Mouse (Mus musculus): ENCODE data around the gene Nuak1. TPM values are rescaled to one million over a fixed set of nuclear protein-coding genes. Genes with fewer than 3 reads are reported as not detected.
A peak's percentile ranks its signal among the peaks of the same experiment; 100 is the strongest.
"Not testable (repeated sequence)": the region's sequence is repeated elsewhere in the genome, so short reads cannot be mapped to it uniquely, and the experiment has no call there.

Nuak1 gene
- polyA plus RNA-seq (2015; fragmentation: Nextera tagmentation; extraction: Ambion mirVana) = 2.2 and 2.6 TPM in 2 replicates

GRCm38 (mm10) chr10:84440541-84441433, at the start of gene Nuak1:
Gene Nuak1, minus strand, starts transcription at chr10:84440597.
- no peaks in the 10 kb centered on the region for H3K36me3 ChIP-seq (ENCODE audit: control insufficient read depth, insufficient read depth, low read length)
- H3K4me3 ChIP-seq (ENCODE audit: low read length) = peak within 1 kb of the TSS; percentile 79
- peak within 1 kb of the TSS; percentile 97 for H3K9ac ChIP-seq (ENCODE audit: low read length)
- H3K9me3 ChIP-seq (ENCODE audit: control insufficient read depth, low read length) = no peaks in the 10 kb centered on the region
- WGBS = under 1% methylated on average over 79 of the region's 94 CpGs
- H3K27ac ChIP-seq (ENCODE audit: low read length) = peak within 1 kb of the TSS; percentile 96
- peaks cover 21% of the 10 kb centered on the region for H3K4me1 ChIP-seq (replicated peaks; ENCODE audit: control insufficient read depth, insufficient read depth, low read length)
- peak within 1 kb of the TSS; percentile 79 for H3K4me2 ChIP-seq (ENCODE audit: low read depth, low read length)
- no peaks in the 10 kb centered on the region for H3K27me3 ChIP-seq (ENCODE audit: control insufficient read depth, insufficient read depth, low read depth, low read length)
- peak; percentile 93 for ATAC-seq (ENCODE audit: low read depth)

DNA sequence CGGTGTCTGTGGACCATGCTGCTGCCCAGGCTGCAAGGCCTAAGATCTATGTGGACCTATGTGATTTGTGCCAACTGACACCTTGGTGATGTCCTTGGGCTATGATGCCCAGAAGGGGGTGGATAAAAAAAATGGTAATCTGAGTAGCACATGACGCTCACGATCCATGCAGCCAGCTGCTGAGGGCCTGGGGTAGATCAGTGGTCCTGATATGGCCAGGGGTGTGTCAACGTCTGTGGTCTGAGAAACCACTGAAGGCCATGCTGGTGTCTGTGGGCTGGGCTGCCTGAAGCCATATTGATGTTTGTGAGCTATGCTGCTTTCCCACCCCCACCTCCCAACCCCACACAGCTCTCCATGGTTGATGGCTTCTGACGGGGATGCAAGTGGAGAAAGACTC, 49.7 kb upstream of the Nuak1 start:
- H3K4me3 ChIP-seq (ENCODE audit: low read length) = no peak overlapping the region
- ATAC-seq (ENCODE audit: low read depth) = no peak
- H3K36me3 ChIP-seq (ENCODE audit: control insufficient read depth, insufficient read depth, low read length) = no peaks in the 10 kb centered on the region
- no peaks in the 10 kb centered on the region for H3K9me3 ChIP-seq (ENCODE audit: control insufficient read depth, low read length)
- H3K4me1 ChIP-seq (replicated peaks; ENCODE audit: control insufficient read depth, insufficient read depth, low read length) = 0 out of 2 replicates have a peak, but pooled peaks cover 2% of the 10 kb centered on the region
- H3K9ac ChIP-seq (ENCODE audit: low read length) = no peak overlapping the region
- 86% methylated on average over 5 of the region's 5 CpGs for WGBS
- no peak overlapping the region for H3K27ac ChIP-seq (ENCODE audit: low read length)
- no peaks in the 10 kb centered on the region for H3K27me3 ChIP-seq (ENCODE audit: control insufficient read depth, insufficient read depth, low read depth, low read length)
- H3K4me2 ChIP-seq (ENCODE audit: low read depth, low read length) = no peak overlapping the region

DNA sequence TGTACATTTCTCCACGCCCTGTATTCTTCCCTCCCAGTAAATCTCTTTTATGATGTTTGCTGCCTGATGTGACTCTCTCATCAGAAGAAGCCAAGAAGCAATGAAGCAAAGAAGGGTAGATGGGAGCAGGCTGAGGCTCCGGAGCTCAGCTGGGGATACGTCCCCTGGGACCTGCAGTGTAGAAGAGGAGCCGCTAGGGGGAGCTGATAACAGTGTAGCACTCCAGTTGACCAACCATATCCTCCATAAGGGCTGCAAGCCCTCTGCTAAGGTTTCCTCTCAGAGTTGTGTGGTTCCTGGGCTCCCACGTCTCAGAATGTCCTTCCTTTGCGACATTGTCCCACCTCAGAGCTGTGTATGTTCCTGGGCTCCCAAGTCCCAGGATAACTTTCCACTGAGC, 47.9 kb upstream of the Nuak1 start:
- Histone ChIP-seq H3K4me3 (ENCODE audit: low read length) (no peak overlapping the region), H3K4me2 (ENCODE audit: low read depth, low read length) (no peak overlapping the region), H3K27ac (ENCODE audit: low read length) (no peak overlapping the region), H3K36me3 (ENCODE audit: control insufficient read depth, insufficient read depth, low read length) (no peaks in the 10 kb centered on the region), H3K9me3 (ENCODE audit: control insufficient read depth, low read length) (no peaks in the 10 kb centered on the region), H3K27me3 (ENCODE audit: control insufficient read depth, insufficient read depth, low read depth, low read length) (no peaks in the 10 kb centered on the region), H3K9ac (ENCODE audit: low read length) (no peak overlapping the region), H3K4me1 (replicated peaks; ENCODE audit: control insufficient read depth, insufficient read depth, low read length) (no peaks in the 10 kb centered on the region)
- no peak for ATAC-seq (ENCODE audit: low read depth)
- WGBS = 48% methylated on average over 6 of the region's 6 CpGs

DNA sequence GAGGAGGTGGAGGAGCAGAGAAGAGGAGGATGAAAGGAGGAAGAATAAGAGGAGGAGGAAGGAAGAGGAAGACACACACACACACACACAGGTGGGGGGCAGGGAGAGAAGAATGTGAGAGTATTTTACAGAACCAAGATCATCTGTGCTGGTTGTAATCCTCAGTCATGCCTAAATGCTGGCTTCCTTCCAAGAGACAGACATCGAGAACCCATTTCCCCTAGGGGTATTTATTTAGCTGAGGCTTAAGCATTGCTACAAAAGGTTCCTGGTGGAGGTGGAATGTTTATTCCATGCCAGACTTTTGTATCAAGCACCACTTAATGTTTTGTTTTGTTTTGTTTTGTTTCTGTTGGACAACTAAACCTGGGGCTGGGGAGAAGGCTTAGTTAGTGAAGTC, 44.3 kb upstream of the Nuak1 start:
- no peaks in the 10 kb centered on the region for H3K27me3 ChIP-seq (ENCODE audit: control insufficient read depth, insufficient read depth, low read depth, low read length)
- H3K4me1 ChIP-seq (replicated peaks; ENCODE audit: control insufficient read depth, insufficient read depth, low read length) = peaks cover 3% of the 10 kb centered on the region; the same call in 1 of the 2 replicates
- H3K27ac ChIP-seq (ENCODE audit: low read length) = no peak overlapping the region
- no peaks in the 10 kb centered on the region for H3K9me3 ChIP-seq (ENCODE audit: control insufficient read depth, low read length)
- H3K9ac ChIP-seq (ENCODE audit: low read length) = no peak overlapping the region
- WGBS = 16% methylated on average over 1 of the region's 1 CpGs
- H3K4me2 ChIP-seq (ENCODE audit: low read depth, low read length) = no peak overlapping the region
- H3K4me3 ChIP-seq (ENCODE audit: low read length) = no peak overlapping the region
- no peaks in the 10 kb centered on the region for H3K36me3 ChIP-seq (ENCODE audit: control insufficient read depth, insufficient read depth, low read length)
- ATAC-seq (ENCODE audit: low read depth) = no peak

DNA sequence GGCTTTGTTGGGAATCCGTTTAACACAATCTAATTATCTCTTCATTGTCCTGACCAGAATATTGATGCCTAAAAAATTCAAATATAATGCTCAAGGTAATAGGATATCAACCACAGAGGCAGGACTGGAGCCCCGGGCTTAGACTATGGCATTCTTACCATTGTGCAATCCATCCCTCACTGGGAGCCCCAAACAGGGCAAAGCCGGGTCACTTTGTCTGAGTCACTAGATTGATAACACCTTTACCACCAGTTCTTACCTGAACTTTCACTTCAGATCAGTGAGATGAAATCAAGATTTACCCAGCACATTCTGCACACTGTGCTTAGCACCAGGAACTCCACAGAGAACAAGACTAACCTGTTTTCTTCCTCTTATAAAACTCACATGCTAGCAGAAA, 43.2 kb upstream of the Nuak1 start:
- no peaks in the 10 kb centered on the region for H3K36me3 ChIP-seq (ENCODE audit: control insufficient read depth, insufficient read depth, low read length)
- peaks cover 3% of the 10 kb centered on the region; the same call in 1 of the 2 replicates for H3K4me1 ChIP-seq (replicated peaks; ENCODE audit: control insufficient read depth, insufficient read depth, low read length)
- H3K27ac ChIP-seq (ENCODE audit: low read length) = no peak overlapping the region
- no peak overlapping the region for H3K9ac ChIP-seq (ENCODE audit: low read length)
- WGBS = 67% methylated on average over 3 of the region's 3 CpGs
- no peak overlapping the region for H3K4me2 ChIP-seq (ENCODE audit: low read depth, low read length)
- H3K9me3 ChIP-seq (ENCODE audit: control insufficient read depth, low read length) = no peaks in the 10 kb centered on the region
- no peak for ATAC-seq (ENCODE audit: low read depth)
- H3K27me3 ChIP-seq (ENCODE audit: control insufficient read depth, insufficient read depth, low read depth, low read length) = no peaks in the 10 kb centered on the region
- H3K4me3 ChIP-seq (ENCODE audit: low read length) = no peak overlapping the region

GRCm38 (mm10) chr10:84483069-84483468, 42.7 kb upstream of the Nuak1 start:
- Histone ChIP-seq H3K4me2 (ENCODE audit: low read depth, low read length) (no peak overlapping the region), H3K4me1 (replicated peaks; ENCODE audit: control insufficient read depth, insufficient read depth, low read length) (peaks cover 3% of the 10 kb centered on the region; the same call in 1 of the 2 replicates), H3K27me3 (ENCODE audit: control insufficient read depth, insufficient read depth, low read depth, low read length) (no peaks in the 10 kb centered on the region), H3K36me3 (ENCODE audit: control insufficient read depth, insufficient read depth, low read length) (no peaks in the 10 kb centered on the region), H3K9me3 (ENCODE audit: control insufficient read depth, low read length) (no peaks in the 10 kb centered on the region), H3K4me3 (ENCODE audit: low read length) (no peak overlapping the region), H3K27ac (ENCODE audit: low read length) (no peak overlapping the region), H3K9ac (ENCODE audit: low read length) (no peak overlapping the region)
- 90% methylated on average over 2 of the region's 2 CpGs for WGBS
- ATAC-seq (ENCODE audit: low read depth) = no peak

DNA sequence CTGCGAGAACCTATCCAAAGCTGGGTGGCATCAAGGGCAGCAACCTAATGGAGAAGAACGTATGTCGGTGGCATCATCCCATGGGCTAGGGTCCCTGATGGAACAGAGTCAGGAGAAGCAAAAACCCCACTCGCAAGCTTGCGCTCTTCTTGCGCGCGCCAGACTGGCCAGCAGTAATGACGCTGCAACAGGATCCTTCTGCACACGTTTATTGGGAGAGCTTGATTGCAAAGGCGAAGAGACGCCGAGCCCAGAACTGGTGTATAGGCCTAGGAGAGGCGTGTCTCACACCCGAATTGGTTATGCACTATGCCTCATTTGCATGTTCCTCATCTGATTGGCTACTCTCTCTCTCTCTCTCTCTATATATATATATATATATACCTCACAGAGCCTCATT, 42.0 kb upstream of the Nuak1 start:
- not testable (repeated sequence) for H3K27ac ChIP-seq (ENCODE audit: low read length); H3K4me1 ChIP-seq (replicated peaks; ENCODE audit: control insufficient read depth, insufficient read depth, low read length); H3K9ac ChIP-seq (ENCODE audit: low read length); H3K9me3 ChIP-seq (ENCODE audit: control insufficient read depth, low read length); H3K4me2 ChIP-seq (ENCODE audit: low read depth, low read length); ATAC-seq (ENCODE audit: low read depth); H3K4me3 ChIP-seq (ENCODE audit: low read length); H3K27me3 ChIP-seq (ENCODE audit: control insufficient read depth, insufficient read depth, low read depth, low read length); H3K36me3 ChIP-seq (ENCODE audit: control insufficient read depth, insufficient read depth, low read length)
- WGBS = 92% methylated on average over 15 of the region's 15 CpGs

DNA sequence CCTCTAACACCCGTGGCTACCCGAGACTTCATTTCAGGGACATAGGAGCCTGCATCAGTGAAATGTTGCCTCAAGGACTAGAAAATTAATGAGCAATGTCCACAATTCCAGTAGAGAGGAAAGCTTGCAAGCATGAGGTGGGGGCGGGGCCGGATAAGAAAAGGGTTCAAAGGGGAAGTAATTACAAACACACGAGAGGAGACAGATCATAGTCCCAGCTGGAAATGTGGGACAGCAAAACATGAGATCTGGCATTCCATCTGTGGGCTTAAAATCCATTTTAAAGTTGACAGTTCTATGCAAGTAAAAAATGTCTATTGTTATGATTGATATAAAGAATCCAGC, 40.9 kb upstream of the Nuak1 start:
- WGBS = 40% methylated on average over 5 of the region's 5 CpGs
- H3K27me3 ChIP-seq (ENCODE audit: control insufficient read depth, insufficient read depth, low read depth, low read length) = no peaks in the 10 kb centered on the region
- H3K4me1 ChIP-seq (replicated peaks; ENCODE audit: control insufficient read depth, insufficient read depth, low read length) = peaks cover 6% of the 10 kb centered on the region; the same call in 1 of the 2 replicates
- H3K4me2 ChIP-seq (ENCODE audit: low read depth, low read length) = peak overlapping the region; percentile 14; the same call in 1 of the 2 replicates
- no peaks in the 10 kb centered on the region for H3K36me3 ChIP-seq (ENCODE audit: control insufficient read depth, insufficient read depth, low read length)
- H3K9ac ChIP-seq (ENCODE audit: low read length) = no peak overlapping the region
- H3K27ac ChIP-seq (ENCODE audit: low read length) = peak overlapping the region; percentile 83
- no peaks in the 10 kb centered on the region for H3K9me3 ChIP-seq (ENCODE audit: control insufficient read depth, low read length)
- peak; percentile 67 for ATAC-seq (ENCODE audit: low read depth)
- no peak overlapping the region for H3K4me3 ChIP-seq (ENCODE audit: low read length)

DNA sequence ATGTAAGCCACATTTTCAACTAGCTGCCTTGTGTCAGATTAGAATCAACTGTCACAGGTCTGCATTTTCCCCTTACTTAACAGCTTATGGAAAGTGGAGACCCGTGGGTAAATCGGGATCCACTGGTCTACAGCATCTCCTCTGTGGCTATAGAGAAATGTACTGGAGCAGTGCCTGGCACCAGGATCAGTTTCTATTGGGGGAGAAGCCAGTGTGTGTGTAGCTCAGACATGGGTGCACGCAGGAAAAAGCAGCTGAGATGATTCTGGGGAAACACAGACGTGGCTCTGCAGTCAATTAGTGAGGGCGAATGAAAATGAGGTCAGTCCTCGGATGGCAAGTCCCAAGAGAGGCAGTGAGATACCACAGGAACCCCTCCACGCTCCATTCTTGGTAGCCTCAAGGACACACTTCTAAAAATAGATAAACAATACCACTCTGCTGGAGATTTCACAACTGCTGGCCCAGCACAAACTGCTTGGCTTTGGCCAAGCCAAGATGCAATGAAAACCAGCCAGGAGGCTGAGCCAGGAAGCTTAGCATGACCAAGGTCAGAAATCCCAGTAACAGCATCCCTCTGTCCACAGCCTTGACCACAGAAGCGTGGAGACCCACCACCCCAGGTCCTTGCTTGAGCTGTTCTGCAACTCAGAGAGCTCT, 40.4 kb upstream of the Nuak1 start:
- peaks cover 6% of the 10 kb centered on the region; the same call in 1 of the 2 replicates for H3K4me1 ChIP-seq (replicated peaks; ENCODE audit: control insufficient read depth, insufficient read depth, low read length)
- H3K36me3 ChIP-seq (ENCODE audit: control insufficient read depth, insufficient read depth, low read length) = no peaks in the 10 kb centered on the region
- H3K27ac ChIP-seq (ENCODE audit: low read length) = peak overlapping the region; percentile 83
- H3K4me3 ChIP-seq (ENCODE audit: low read length) = no peak overlapping the region
- H3K9ac ChIP-seq (ENCODE audit: low read length) = no peak overlapping the region
- peak; percentile 80 for ATAC-seq (ENCODE audit: low read depth)
- peak overlapping the region; percentile 14; the same call in 1 of the 2 replicates for H3K4me2 ChIP-seq (ENCODE audit: low read depth, low read length)
- no peaks in the 10 kb centered on the region for H3K27me3 ChIP-seq (ENCODE audit: control insufficient read depth, insufficient read depth, low read depth, low read length)
- H3K9me3 ChIP-seq (ENCODE audit: control insufficient read depth, low read length) = no peaks in the 10 kb centered on the region
- WGBS = 47% methylated on average over 8 of the region's 8 CpGs
